Mouse (Mus musculus): ENCODE measurements around the gene Odf2.

DNA sequence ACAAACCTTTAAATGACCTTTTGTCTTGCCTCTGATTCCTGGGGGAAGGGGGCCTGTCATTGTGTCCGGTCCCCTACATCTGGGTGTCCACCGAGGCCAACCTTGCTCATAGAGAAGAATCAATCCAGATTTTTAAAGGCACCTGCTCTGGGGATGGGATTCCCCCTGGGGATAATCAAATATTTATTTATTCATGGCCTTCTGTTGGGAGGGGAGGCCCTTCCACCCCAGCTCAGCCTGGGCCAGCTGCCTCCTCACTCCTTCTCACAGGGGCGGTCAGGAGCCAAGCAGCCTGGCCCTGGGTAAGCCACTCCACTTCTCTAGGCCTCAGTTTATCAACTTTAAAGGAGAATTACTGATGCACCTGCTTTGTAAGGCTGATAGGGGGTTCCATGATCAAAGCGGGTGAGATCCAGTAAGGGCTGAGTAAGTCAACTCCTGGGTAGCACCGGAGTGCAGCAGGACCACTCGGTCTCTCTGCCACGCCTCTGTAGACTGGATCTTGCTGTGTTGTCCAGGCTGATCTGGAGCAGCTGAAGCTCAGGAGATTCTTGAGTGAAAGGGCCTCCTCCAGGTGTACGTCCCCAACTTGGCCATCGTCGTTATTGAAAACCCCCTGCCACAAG is 33.3 kb upstream of the Odf2 start:
- no peak for TF ChIP-seq CTCF (IDR thresholded peaks at IDR 0.05; ENCODE audit: low read depth)
- TF ChIP-seq EP300 (IDR thresholded peaks at IDR 0.05; ENCODE audit: low read depth): no peak
